Mouse (Mus musculus) activated CD4-positive, CD25-positive, alpha-beta regulatory T cell, adult 4 months (primary cell): ENCODE measurements at regions not wholly inside any gene's neighbourhood (a gene's known extent, or its start where the extent isn't known, plus 50 kb on each side); places are given as distances from the start of the nearest gene placed in this dataset.

Source experiments
- ATAC-seq: one replicate; pipeline ENCODE4 v1.8.0; 2017

- no peak for ATAC-seq
Measured at GRCm38 (mm10) chr5:118316310-118317017, 71.4 kb downstream of the 2410131K14Rik start.

GRCm38 (mm10) chr5:118318073-118318472 is 73.0 kb downstream of the 2410131K14Rik start:
- ATAC-seq = no peak

- ATAC-seq = no peak
Measured at GRCm38 (mm10) chr5:118318883-118319282, 73.9 kb downstream of the 2410131K14Rik start.

GRCm38 (mm10) chr5:118321719-118322455 is 76.9 kb downstream of the 2410131K14Rik start:
- no peak for ATAC-seq

GRCm38 (mm10) chr5:118323151-118323550 is 78.1 kb downstream of the 2410131K14Rik start:
- no peak for ATAC-seq

- ATAC-seq = peak; percentile 89
Measured at GRCm38 (mm10) chr5:118326837-118327541, 82.0 kb downstream of the 2410131K14Rik start.

- no peak for ATAC-seq
Measured at GRCm38 (mm10) chr5:118327961-118328712, 83.1 kb downstream of the 2410131K14Rik start.

GRCm38 (mm10) chr5:118329143-118329542 is 84.1 kb downstream of the 2410131K14Rik start:
- ATAC-seq = no peak

GRCm38 (mm10) chr5:118331286-118331607 is 86.2 kb downstream of the 2410131K14Rik start:
- ATAC-seq = no peak

- no peak for ATAC-seq
Measured at GRCm38 (mm10) chr5:118331608-118332394, 86.8 kb downstream of the 2410131K14Rik start.

- no peak for ATAC-seq
Measured at GRCm38 (mm10) chr5:118334054-118334453, 89.0 kb downstream of the 2410131K14Rik start.

- no peak for ATAC-seq
Measured at GRCm38 (mm10) chr5:118338186-118338585, 93.2 kb downstream of the 2410131K14Rik start.

GRCm38 (mm10) chr5:118339676-118340661 is 94.9 kb downstream of the 2410131K14Rik start:
- ATAC-seq = no peak

GRCm38 (mm10) chr5:118343444-118344320 is 98.7 kb downstream of the 2410131K14Rik start:
- ATAC-seq = no peak

- no peak for ATAC-seq
Measured at GRCm38 (mm10) chr5:118345226-118345625, 100.2 kb downstream of the 2410131K14Rik start.

- ATAC-seq = no peak
Measured at GRCm38 (mm10) chr5:118349057-118349456, 104.0 kb downstream of the 2410131K14Rik start.

GRCm38 (mm10) chr5:118351301-118351700 is 106.3 kb downstream of the 2410131K14Rik start:
- no peak for ATAC-seq

- no peak for ATAC-seq
Measured at GRCm38 (mm10) chr5:118352142-118352541, 107.1 kb downstream of the 2410131K14Rik start.

- ATAC-seq = no peak
Measured at GRCm38 (mm10) chr5:118353061-118353460, 108.0 kb downstream of the 2410131K14Rik start.

- ATAC-seq = no peak
Measured at GRCm38 (mm10) chr5:118353689-118354088, 108.7 kb downstream of the 2410131K14Rik start.
